Mouse (Mus musculus) urinary bladder, postnatal 10 days (tissue): Measurements from ENCODE around the gene Pepd.

Experiments
- DNase-seq: peaks from one replicate; pipeline ENCODE4 v3.0.0; 2022; ENCODE audit warnings: low spot score

Pepd gene

GRCm38 (mm10) chr7:34911919-34912897 lies at the start of gene Pepd:
Pepd (plus strand) TSS chr7:34912379.
- DNase-seq = peak; percentile 71

GRCm38 (mm10) chr7:34867289-34867688 lies 44.9 kb upstream of the Pepd start:
- no peak for DNase-seq

- no peak for DNase-seq
Observed at GRCm38 (mm10) chr7:34869693-34870092, 42.5 kb upstream of the Pepd start.

GRCm38 (mm10) chr7:34876787-34877186 lies 35.4 kb upstream of the Pepd start:
- no peak for DNase-seq

DNA sequence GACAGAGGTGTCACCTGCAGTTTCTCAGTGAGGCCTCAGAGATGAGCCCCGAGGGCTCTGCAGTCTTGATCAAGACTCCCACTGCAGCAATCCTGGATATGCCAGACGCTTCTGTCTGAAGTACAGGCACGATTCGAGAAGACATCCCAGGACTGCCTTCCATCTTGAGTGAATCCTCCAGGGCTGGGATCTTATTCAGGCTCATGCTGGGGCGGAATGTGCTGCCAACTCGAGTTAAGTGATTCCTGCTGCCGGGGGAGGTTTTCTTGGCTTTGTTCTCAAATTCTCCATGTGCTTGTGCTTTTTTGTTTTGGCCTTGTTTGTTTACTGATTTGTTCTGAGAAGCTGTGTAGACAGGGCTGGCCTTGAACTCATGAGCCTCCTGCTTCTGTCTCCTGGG lies 34.4 kb upstream of the Pepd start:
- DNase-seq = no peak

GRCm38 (mm10) chr7:34888441-34888840 lies 23.7 kb upstream of the Pepd start:
- no peak for DNase-seq

GRCm38 (mm10) chr7:34888891-34889290 lies 23.3 kb upstream of the Pepd start:
- no peak for DNase-seq

DNA sequence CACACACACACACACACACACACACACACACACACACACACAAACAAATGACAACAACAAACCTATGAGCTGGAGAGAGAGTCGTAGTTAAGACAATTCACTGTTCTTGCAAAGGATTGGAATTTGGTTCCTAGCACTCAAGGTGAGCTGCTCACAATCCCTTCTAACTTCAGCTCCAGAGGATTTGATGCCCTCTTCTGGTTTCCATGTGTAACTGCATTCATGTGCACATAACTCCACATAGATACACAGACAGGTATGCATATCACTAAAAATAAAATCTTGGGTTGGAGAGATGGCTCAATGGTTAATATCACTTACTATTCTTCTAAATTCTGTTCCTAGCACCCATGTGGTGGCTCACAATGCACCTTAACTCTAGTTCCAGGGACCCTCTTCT lies 19.3 kb upstream of the Pepd start:
- no peak for DNase-seq

DNA sequence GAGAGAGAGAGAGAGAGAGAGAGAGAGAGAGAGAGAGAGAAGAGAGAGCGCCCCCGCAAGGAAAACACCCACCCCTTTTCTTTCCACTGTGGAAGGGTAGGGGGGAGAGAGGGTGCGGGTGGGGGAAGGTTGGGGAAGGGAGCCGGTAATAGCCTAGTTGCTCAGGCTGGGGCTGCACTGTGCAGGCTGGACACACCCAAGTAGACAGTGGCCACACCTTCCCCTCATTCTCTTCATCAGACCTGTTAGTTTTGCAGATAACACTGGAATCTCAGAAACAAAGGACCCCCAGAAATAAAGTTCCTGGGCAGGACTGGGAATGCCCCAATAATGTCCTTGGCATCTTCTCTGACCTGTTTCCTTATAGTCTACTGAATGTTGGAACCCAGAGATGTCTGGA lies 15.7 kb upstream of the Pepd start:
- DNase-seq = no peak

DNA sequence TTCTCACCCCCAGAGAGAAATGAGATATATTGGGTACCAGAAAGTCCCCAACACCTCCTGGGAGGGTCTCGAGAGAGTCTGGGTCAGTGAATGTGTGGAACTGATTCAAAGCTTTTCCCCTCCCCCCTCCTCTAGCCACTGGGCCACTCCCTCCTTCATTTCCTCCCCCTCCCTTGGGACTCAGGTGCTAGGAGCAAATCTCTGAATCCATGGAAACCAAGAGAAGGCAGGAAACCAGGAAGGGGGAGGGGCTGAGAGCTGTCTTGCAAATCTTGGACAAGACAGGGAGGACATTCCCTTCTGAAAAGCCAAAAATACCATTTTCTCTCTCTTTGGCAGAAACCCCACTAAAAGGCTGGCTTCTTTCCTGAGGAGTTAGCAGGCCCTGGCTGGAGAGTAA lies 15.1 kb upstream of the Pepd start:
- DNase-seq = no peak

DNA sequence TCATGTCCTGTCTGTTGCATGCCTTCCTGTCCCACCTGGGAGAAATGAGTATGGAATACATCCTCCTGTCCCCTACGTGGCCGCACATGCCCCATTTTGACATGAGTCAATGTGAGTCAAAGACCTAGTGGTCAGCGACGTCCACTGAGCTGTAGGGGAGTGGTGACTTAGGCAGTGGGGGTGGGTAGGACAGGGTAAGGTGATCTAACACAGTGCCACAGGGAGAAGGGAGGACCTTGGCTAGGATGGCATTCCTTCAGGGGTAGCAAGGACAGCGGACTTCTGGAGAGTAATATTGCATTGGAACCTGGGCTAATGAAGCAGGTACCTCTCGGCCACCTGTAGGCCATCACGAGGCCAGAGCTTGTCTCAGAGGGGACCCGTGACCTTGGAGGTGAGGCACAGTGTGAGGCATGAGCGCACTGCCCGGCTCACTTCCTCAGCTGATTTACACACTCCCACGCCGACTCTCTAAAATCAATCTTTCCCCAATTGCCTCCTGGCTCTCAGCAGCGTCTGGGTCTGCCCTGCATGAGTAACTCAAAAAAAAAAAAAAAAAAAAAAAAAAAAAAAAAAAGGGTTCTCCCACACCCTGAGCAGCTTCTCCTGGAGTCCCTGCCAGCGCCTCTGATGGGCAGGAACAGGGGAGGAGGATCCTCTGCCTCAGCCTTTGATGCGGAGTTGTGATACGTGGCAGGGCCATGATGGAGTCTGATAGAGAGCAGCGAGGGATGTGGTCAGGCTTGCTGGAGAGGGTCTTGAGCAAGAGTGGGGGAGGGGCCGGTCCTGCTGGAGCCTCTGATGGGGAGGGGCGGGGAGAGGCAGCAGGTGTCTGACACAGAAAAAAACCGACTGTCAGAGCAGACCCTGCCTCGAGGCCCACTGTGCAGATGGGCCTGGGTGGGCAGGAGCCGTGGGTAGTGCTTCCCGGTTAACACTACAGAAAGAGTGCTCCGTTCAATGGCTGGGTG lies 1.8 kb upstream of the Pepd start:
- DNase-seq = no peak

DNA sequence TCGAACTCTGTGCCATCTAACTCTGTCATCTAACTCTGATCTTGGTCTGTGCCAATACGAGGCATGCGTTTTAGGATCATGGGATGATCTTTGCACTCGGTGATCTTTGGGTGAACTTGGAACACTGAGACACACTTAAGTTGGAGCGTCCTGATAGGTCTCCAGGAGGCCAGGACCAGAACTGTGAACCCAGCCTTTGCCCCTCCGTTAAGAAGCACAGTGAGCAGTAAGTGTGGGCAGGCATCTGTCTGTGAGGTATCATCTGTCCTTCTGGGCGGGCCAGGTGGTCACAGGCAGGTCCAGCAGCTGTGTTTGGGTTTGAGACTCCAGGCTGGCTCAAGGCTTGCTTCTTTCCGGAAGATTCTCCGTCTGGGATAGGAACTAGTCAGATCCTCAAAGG lies 1.8 kb downstream of the Pepd start:
- no peak for DNase-seq

GRCm38 (mm10) chr7:34915555-34915954 lies 3.4 kb downstream of the Pepd start:
- no peak for DNase-seq

DNA sequence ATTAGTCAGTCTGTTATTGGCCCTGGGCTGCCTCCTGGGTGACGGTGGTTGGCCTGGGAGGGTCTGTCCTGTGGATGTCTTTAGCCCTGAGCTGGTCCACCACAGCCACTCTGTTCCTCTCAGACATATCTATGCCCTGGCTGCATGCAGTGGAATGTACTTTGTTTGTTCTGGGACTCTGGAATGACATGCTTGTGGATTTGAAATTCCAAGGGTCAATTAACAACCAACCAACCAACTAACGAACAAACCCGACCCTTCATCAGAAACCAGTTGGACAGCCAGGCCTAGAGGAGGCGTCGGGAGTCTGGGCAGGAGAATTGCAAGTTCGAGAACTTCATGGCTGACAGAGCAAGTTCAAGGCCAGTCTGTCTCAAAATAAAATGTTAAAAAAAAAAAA lies 5.4 kb downstream of the Pepd start:
- DNase-seq = no peak

GRCm38 (mm10) chr7:34917998-34918397 lies 5.8 kb downstream of the Pepd start:
- no peak for DNase-seq

DNA sequence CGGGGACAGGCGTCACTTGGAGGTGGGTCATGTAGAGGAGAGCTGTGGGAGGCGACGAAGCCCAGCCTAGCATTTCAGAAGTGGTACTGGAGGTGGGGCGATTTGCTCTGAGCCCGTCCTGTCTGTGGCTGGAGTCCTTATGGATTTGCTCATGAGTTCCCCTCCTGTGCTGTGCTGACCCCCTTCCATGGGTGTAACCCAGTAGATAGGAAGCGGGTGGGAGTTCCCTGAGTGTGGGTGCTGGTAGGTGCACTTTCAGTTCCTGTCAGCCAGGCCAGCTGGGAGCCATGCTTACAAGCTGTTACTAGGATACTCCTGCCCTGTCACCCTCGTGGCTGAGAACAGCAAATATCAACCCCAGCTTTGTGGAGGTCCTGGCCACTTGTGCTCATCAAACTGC lies 6.2 kb downstream of the Pepd start:
- no peak for DNase-seq

- DNase-seq = no peak
Observed at GRCm38 (mm10) chr7:34919054-34919453, 6.9 kb downstream of the Pepd start.

DNA sequence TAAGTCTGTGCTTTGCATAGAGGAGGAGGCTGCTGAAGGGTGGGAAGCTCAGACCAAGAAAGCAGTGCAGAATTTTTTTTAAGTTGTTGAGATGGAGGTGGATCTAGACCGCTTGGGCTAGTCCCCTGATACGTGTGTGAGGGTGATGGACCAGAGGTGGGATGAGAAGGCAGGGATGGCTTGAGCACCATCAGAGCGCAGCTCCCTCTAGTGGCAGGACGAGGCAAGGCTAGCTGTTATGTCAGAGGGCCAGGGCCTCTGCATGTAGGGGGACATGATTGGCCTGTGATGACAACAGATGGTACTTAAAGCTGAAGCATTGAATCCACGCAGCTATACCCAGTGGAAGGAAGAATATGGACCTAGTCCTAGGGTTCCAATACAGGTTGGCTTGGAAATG lies 7.6 kb downstream of the Pepd start:
- DNase-seq = no peak

- DNase-seq = no peak
Observed at GRCm38 (mm10) chr7:34925208-34925607, 13.0 kb downstream of the Pepd start.

DNA sequence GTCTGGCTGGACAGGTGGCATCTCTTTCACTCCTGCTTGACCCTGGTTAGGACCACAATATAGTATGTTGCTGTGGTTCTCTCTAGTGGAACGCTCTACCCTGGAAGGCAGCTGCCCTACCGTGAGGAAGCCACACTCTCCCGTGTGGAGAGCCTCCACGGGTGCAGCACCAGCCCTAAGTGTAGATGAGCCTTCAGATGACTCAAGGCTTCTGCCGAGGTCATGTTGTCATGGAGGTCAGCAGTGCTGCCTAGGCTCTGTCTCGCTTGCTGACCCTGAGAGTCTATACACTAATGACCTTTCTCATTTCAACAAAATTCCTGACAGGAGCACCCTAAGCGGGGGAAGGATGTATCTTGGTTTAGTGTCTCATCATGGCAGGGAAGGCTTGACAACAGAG lies 13.8 kb downstream of the Pepd start:
- DNase-seq = no peak

DNA sequence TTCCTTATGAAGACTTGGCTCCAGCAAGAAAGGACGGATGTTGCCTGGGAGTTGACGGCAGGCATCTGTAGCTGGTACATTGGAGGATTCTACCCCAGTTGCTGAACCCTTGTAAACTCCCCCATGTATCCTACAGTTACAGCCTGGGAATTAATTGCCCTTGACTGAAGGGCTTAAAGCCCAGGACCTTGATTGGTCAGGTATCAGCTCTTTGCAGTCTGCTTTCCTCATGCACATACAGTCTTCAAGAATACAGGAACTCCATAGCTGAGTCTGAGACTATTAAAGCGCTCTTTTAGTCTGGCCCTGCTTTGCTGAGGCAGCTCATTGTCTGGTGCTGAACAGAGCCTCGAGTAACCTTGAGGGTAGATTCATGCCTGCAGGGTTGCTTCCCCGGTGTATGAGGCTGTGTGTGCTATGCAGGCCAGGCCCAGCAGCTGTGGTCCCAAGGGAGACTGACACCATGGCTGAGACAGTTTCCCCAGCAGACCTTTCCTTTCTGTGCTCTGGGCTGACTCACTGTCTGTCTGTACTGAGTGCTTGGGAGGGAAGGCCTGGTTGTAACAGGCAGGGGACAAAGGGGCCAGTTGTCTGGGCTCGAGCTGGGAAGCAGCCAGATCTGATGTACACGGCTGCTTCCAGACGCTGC lies 17.6 kb downstream of the Pepd start:
- DNase-seq = no peak

- no peak for DNase-seq
Observed at GRCm38 (mm10) chr7:34930263-34930757, 18.1 kb downstream of the Pepd start.
